Mouse (Mus musculus) testis, adult 2 months (tissue): ENCODE results near the gene Epn1. TPM values are rescaled to one million over a fixed set of nuclear protein-coding genes. Genes with fewer than 3 reads are reported as not detected.

Experiments used
- H3K27ac ChIP-seq: fragments of 200-500 bp; 2 replicates; pipeline ENCODE4 v1.5.1; 2012; ENCODE audit warnings: low read depth, low read length; ENCODE audit not compliant: control insufficient read depth, insufficient read depth
- H3K27me3 ChIP-seq: fragments of 200-500 bp; 2 replicates; pipeline ENCODE4 v1.6.1; 2012; ENCODE audit warnings: mild to moderate bottlenecking, low read length, moderate library complexity; ENCODE audit not compliant: control insufficient read depth, insufficient read depth
- H3K36me3 ChIP-seq: fragments of 200-500 bp; 2 replicates; pipeline ENCODE4 v1.6.1; 2012; ENCODE audit warnings: mild to moderate bottlenecking, low read length; ENCODE audit not compliant: control insufficient read depth, insufficient read depth
- H3K4me1 ChIP-seq: fragments of 200-500 bp; 2 replicates; pipeline ENCODE4 v1.6.1; 2012; ENCODE audit warnings: low read length; ENCODE audit not compliant: control insufficient read depth, insufficient read depth
- H3K4me3 ChIP-seq: fragments of 200-500 bp; 2 replicates; pipeline ENCODE4 v1.5.1; 2012; ENCODE audit warnings: low read depth, mild to moderate bottlenecking, low read length, moderate library complexity, mixed read lengths; ENCODE audit not compliant: control insufficient read depth
- CTCF ChIP-seq: fragments of 200-500 bp; IDR thresholded peaks from 2 replicates; pipeline ENCODE4 v1.5.1; 2012; ENCODE audit warnings: low read depth, mild to moderate bottlenecking, inconsistent platforms, low read length, moderate library complexity; ENCODE audit not compliant: control insufficient read depth, insufficient read depth, insufficient replicate concordance
- POLR2A ChIP-seq: fragments of 200-500 bp; IDR thresholded peaks from 2 replicates; pipeline ENCODE4 v1.6.1; 2012; ENCODE audit warnings: low read depth, mild to moderate bottlenecking, inconsistent platforms, low read length, moderate library complexity; ENCODE audit not compliant: control insufficient read depth
- polyA plus RNA-seq: library from polyadenylated mRNA; depleted of rRNA; stranded (reverse); fragments of >200 nt; gene quantifications from 2 replicates; pipeline ENCODE4 v1.2.3, GENCODE M21; 2012

Epn1 gene
- polyA plus RNA-seq, 1 experiment: 91.7 TPM

DNA sequence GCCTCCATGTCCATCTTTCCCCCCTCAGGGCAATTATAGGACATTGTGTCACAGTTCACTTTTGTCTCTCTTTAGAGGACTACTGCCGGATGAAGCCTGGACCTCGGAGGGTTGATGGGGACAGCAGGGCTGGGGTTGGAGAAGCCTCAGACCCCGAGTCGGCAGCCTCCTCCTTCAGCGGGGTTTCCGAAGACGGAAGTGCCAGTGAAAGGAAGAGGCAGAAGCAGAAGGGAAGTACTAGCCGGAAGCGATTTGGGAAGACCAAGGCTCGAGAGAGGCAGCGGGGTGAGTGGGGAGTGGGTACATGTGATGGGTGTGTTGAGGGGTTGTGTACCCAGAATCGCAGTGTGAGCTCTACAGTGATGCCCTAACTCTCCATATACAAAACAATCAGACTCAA, 20.6 kb upstream of the Epn1 start:
- TF ChIP-seq POLR2A: no peak
- no peak for TF ChIP-seq CTCF
- peak overlapping the region; percentile 93 for H3K4me3 ChIP-seq
- H3K36me3 ChIP-seq: no peaks in the 10 kb centered on the region
- peak overlapping the region; percentile 98; the same call in 1 of the 2 replicates for H3K27ac ChIP-seq
- peaks cover 33% of the 10 kb centered on the region for H3K4me1 ChIP-seq
- H3K27me3 ChIP-seq: no peaks in the 10 kb centered on the region

DNA sequence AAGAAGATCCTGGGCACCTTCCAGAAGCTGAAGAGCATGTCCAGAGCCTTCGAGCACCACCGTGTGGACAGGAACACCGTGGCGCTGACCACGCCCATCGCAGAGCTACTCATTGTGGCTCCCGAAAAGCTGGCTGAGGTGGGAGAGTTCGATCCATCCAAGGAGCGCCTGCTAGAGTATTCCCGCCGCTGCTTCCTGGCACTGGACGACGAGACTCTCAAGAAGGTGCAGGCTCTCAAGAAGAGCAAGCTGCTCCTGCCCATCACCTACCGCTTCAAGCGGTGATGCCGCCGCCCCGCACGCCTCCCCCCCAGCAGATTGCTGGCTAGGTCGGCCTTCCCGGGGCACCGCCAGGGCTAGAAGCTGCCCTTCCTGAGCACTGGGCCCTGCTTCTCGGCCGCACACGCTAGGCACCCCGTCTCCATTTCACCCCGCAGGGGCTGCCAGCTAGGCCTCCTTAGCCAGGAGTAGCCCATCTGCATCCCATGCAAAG, 19.8 kb upstream of the Epn1 start:
- Histone ChIP-seq H3K27me3 (no peaks in the 10 kb centered on the region), H3K36me3 (no peaks in the 10 kb centered on the region), H3K4me1 (peaks cover 28% of the 10 kb centered on the region), H3K27ac (peak overlapping the region; percentile 98), H3K4me3 (peak overlapping the region; percentile 93)
- TF ChIP-seq CTCF (peak; percentile 55; the same call in 1 of the 2 replicates), POLR2A (no peak; the same call in 1 of the 2 replicates)

- Histone ChIP-seq H3K4me1 (peaks cover 25% of the 10 kb centered on the region), H3K4me3 (peak overlapping the region; percentile 93), H3K36me3 (no peaks in the 10 kb centered on the region), H3K27ac (peak overlapping the region; percentile 98), H3K27me3 (no peaks in the 10 kb centered on the region)
- TF ChIP-seq CTCF (peak; percentile 46; the same call in 1 of the 2 replicates), POLR2A (peak; percentile 87)
These were observed 18.9 kb upstream of the Epn1 start for GRCm38 (mm10) chr7:5060944-5061773.

- Histone ChIP-seq H3K4me3 (peak within 1 kb of the TSS; percentile 93), H3K27me3 (no peaks in the 10 kb centered on the region), H3K36me3 (no peaks in the 10 kb centered on the region), H3K27ac (peak within 1 kb of the TSS; percentile 98), H3K4me1 (peaks cover 23% of the 10 kb centered on the region)
- no peak for TF ChIP-seq CTCF
- peak; percentile 50 for TF ChIP-seq POLR2A
These were observed 18.2 kb upstream of the Epn1 start, which contains the start of gene U2af2 for GRCm38 (mm10) chr7:5061774-5062359. U2af2 (plus strand) TSS chr7:5062143.

DNA sequence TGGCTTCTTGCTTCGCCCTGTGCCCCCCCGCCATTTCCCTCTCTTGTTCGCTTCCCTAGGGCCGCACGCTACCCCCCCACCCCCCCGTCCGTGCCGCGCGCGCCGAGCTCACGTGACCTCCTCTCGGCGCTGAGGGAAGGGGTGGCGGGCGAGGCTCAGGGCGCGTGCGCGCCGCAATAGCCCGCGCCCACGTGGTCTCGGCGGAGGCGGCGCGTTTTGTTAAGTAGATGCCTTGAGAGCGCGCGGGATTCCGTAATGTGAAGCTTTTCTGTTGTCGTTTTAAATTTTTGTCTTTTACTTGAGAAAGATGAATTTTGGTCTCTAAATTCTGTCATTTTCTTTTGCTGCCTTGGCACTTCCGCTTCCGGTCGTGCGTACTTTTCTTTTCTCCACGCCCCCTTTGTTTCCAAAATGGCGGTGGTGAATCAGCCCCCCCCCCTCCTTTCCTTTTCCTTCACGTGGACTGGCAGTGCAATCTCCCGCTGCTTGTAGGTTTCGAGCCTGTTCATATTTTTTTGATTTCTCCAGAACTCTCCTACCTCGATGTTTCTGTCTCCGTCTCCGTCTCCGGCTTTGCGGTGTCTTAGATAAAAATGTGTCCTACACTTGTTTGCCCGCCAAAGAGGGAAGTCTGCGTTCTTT, 17.6 kb upstream of the Epn1 start:
- H3K36me3 ChIP-seq: no peaks in the 10 kb centered on the region
- peak overlapping the region; percentile 90 for H3K4me3 ChIP-seq
- TF ChIP-seq POLR2A: no peak
- TF ChIP-seq CTCF: no peak
- peak overlapping the region; percentile 89 for H3K27ac ChIP-seq
- H3K27me3 ChIP-seq: no peaks in the 10 kb centered on the region
- H3K4me1 ChIP-seq: peaks cover 16% of the 10 kb centered on the region

- H3K36me3 ChIP-seq: peaks cover 2% of the 10 kb centered on the region
These were observed 15.1 kb upstream of the Epn1 start for GRCm38 (mm10) chr7:5064886-5065285.

GRCm38 (mm10) chr7:5073586-5073985, 6.4 kb upstream of the Epn1 start:
- Histone ChIP-seq H3K4me3 (no peak overlapping the region), H3K4me1 (no peaks in the 10 kb centered on the region), H3K27me3 (no peaks in the 10 kb centered on the region), H3K36me3 (peaks cover under 1% of the 10 kb centered on the region), H3K27ac (no peak overlapping the region)
- no peak for TF ChIP-seq POLR2A
- no peak for TF ChIP-seq CTCF

More at GRCm38 (mm10) chr7:5064886-5065285, 15.1 kb upstream of the Epn1 start:
- Histone ChIP-seq H3K27ac (no peak overlapping the region), H3K4me3 (no peak overlapping the region), H3K27me3 (no peaks in the 10 kb centered on the region), H3K4me1 (peaks cover 7% of the 10 kb centered on the region)
- TF ChIP-seq CTCF (no peak), POLR2A (no peak)

GRCm38 (mm10) chr7:5074984-5075383, 5.1 kb upstream of the Epn1 start:
- Histone ChIP-seq H3K27ac (no peak overlapping the region), H3K27me3 (no peaks in the 10 kb centered on the region), H3K36me3 (no peaks in the 10 kb centered on the region; the same call in 1 of the 2 replicates), H3K4me3 (no peak overlapping the region), H3K4me1 (peaks cover 2% of the 10 kb centered on the region; the same call in 1 of the 2 replicates)
- TF ChIP-seq CTCF (no peak), POLR2A (no peak)
